Mouse (Mus musculus): ENCODE data around the gene Rpa1. TPM values are rescaled to one million over a fixed set of nuclear protein-coding genes. Genes with fewer than 3 reads are reported as not detected.

The Rpa1 gene
- polyA plus RNA-seq, 1 experiment = 17.1 TPM

DNA sequence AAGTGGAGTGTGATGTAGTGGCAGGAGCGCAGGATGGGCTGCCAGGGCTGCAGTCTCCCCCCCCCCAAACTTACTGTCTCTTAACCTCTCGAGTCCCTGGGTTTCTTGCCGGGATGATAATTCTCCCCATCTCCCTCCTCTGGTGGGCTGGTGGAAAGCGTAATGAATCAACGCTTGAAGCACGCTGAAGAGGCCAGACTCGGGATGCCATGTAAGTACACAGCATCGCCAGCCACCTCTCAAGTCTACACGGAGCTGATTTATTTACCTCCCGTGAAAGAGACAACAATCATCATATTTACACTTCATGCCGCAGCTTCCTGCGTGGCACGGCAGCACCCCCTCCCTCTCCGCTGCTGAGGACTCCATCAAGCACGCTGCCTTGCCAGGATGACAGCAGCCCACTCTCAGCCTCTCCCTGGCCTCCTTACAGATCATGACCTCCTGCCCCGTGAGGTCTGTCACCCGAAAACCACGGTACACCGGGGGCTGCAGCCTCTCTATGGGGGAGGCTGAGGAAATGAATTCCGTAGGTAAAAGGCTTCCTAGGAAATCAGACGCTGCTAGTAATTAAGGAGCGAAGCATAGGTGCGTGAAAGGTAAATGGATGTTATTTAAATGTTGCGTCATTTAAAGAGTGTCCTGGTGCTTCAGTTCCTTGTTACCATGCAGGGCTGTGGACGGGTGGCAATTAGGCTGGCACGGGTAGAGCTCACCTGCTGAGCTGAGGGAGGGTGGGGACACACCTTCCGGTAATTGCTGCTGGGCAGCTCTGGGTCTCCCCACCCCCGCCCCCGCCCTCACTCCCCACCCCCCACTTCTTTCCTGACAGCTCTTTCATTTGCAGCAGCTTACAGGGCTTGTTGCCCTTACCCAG lies 66.5 kb downstream of the Rpa1 start:
- no peak overlapping the region for H3K4me3 ChIP-seq (replicated peaks; ENCODE audit: extremely low read depth, low read depth, low read length)
- no peak for DNase-seq
- peaks cover 9% of the 10 kb centered on the region for H3K4me1 ChIP-seq (ENCODE audit: control insufficient read depth, insufficient read depth, low read length)
- TF ChIP-seq POLR2A (IDR thresholded peaks at IDR 0.05; ENCODE audit: borderline replicate concordance, extremely low read depth, low read depth, low read length) (no peak), CTCF (IDR thresholded peaks at IDR 0.05; ENCODE audit: insufficient read depth, low read length) (no peak)
- 25% methylated on average over 29 of the region's 29 CpGs for WGBS

DNA sequence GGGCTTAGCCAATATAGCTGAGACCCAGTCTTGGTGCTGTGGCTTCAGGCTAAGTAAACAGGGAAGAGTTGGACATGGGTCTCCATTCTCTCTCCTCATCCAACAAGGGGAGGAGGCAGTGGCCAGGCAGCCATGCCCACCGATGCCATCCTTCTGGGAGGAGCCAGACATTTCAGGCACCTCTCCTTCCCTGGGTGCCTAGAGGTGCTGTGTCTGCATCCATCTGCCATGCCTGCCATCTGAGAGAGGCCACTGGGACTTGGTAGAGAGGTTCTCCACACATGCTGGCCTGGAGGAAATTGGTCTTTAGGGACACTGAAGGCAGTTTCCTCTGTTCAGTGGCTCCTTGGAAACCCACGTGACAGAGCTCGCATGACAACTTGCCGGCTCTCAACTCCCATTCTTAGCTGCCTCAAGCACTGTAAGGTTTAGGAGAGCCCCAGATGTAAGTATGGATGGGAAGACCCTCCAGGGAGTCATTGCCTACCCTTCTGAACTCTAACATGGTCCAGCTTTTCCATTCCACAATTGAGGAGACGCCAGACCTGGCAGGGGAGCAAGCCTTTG lies 67.6 kb downstream of the Rpa1 start:
- H3K4me1 ChIP-seq (ENCODE audit: control insufficient read depth, insufficient read depth, low read length) = peaks cover 9% of the 10 kb centered on the region
- no peak for DNase-seq
- H3K4me3 ChIP-seq (replicated peaks; ENCODE audit: extremely low read depth, low read depth, low read length) = no peak overlapping the region
- 77% methylated on average over 5 of the region's 5 CpGs for WGBS
- TF ChIP-seq POLR2A (IDR thresholded peaks at IDR 0.05; ENCODE audit: borderline replicate concordance, extremely low read depth, low read depth, low read length) = no peak
- no peak for TF ChIP-seq CTCF (IDR thresholded peaks at IDR 0.05; ENCODE audit: insufficient read depth, low read length)

- TF ChIP-seq CTCF (IDR thresholded peaks at IDR 0.05; ENCODE audit: insufficient read depth, low read length) (no peak), POLR2A (IDR thresholded peaks at IDR 0.05; ENCODE audit: borderline replicate concordance, extremely low read depth, low read depth, low read length) (no peak)
- no peak for DNase-seq
- no peak overlapping the region for H3K4me3 ChIP-seq (replicated peaks; ENCODE audit: extremely low read depth, low read depth, low read length)
- peaks cover 9% of the 10 kb centered on the region for H3K4me1 ChIP-seq (ENCODE audit: control insufficient read depth, insufficient read depth, low read length)
- 59% methylated on average over 5 of the region's 5 CpGs for WGBS
Observed at GRCm38 (mm10) chr11:75280066-75280410, 68.1 kb downstream of the Rpa1 start.

DNA sequence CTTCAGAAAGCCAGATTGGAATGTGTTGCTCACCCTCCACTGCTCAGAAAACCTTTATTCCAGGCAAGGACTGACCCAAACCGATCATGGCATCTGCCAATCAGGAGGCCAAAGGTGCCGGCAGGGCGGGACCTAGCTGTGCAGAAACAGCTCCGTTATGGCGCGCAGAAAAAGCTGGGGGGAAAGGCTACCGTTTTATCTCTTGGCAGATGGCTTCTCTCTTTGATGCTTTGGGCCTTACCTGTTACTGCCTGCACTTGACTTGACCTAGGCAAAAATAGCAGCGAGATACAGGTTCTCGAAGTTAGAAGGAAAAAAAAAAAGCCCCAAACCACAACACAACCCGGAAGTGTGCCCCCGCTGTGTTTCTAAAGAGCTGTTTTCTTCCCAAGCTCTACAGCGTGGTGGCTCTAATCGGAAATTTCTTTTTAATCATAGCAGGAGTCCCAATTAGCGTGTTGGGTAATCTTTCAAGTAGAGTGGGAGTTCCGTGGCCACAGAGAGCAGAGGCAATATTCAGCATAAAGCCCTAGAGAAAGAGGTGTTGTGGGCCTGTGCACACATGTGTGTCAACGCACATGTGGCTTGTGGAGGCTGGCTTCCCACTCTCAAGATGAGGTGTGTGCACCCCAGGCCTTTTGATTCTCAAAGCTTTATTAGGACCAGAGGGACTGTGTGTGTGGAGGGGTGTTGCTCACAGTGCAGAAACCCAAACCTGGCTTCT lies 68.6 kb downstream of the Rpa1 start:
- Histone ChIP-seq H3K4me1 (ENCODE audit: control insufficient read depth, insufficient read depth, low read length) (peaks cover 9% of the 10 kb centered on the region), H3K4me3 (replicated peaks; ENCODE audit: extremely low read depth, low read depth, low read length) (peak overlapping the region; percentile 36)
- TF ChIP-seq POLR2A (IDR thresholded peaks at IDR 0.05; ENCODE audit: borderline replicate concordance, extremely low read depth, low read depth, low read length) (no peak), CTCF (IDR thresholded peaks at IDR 0.05; ENCODE audit: insufficient read depth, low read length) (no peak)
- WGBS = 16% methylated on average over 16 of the region's 16 CpGs
- DNase-seq = no peak

DNA sequence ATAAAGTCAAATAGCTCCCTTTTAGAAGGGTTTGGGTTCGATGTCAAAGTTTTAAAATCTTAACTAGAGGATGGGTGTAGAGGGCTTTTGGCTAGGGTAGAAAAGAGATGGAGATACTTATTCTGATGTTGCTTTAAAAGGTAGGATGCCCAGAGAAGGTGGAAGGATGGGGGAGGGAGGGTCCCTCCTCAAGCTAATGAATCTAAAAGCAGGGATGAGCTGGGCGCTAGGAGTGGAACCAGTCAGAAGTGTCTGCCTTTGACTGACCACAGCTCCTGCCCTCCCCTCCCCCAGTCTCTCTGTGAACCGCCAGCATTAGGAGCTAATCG lies 69.1 kb downstream of the Rpa1 start:
- no peak overlapping the region for H3K4me3 ChIP-seq (replicated peaks; ENCODE audit: extremely low read depth, low read depth, low read length)
- 19% methylated on average over 4 of the region's 4 CpGs for WGBS
- peaks cover 9% of the 10 kb centered on the region for H3K4me1 ChIP-seq (ENCODE audit: control insufficient read depth, insufficient read depth, low read length)
- DNase-seq = no peak
- TF ChIP-seq CTCF (IDR thresholded peaks at IDR 0.05; ENCODE audit: insufficient read depth, low read length) (no peak), POLR2A (IDR thresholded peaks at IDR 0.05; ENCODE audit: borderline replicate concordance, extremely low read depth, low read depth, low read length) (no peak)

GRCm38 (mm10) chr11:75278115-75278514 lies 70.0 kb downstream of the Rpa1 start:
- 88% methylated on average over 7 of the region's 7 CpGs for WGBS
- peaks cover 9% of the 10 kb centered on the region for H3K4me1 ChIP-seq (ENCODE audit: control insufficient read depth, insufficient read depth, low read length)
- TF ChIP-seq POLR2A (IDR thresholded peaks at IDR 0.05; ENCODE audit: borderline replicate concordance, extremely low read depth, low read depth, low read length) (no peak), CTCF (IDR thresholded peaks at IDR 0.05; ENCODE audit: insufficient read depth, low read length) (no peak)
- no peak overlapping the region for H3K4me3 ChIP-seq (replicated peaks; ENCODE audit: extremely low read depth, low read depth, low read length)
- no peak for DNase-seq

DNA sequence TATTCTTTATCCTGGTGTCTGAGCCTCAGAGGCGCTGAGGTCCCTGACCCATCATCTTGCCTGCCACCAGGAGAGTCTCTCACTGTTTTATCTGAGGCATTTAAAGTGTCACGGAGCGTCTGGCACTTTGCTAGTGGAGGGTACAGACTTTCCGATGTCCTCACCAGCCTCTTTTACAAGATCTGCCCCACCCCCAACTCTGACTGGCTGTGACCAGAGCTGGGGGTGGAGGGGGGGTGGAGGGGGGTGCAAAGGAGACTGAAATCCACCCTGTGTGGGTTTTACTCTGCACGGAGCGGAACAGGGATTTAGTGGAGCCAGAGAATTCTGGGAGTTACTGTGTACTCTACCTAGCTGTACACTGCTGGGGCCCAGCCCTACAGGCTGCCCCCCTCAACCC lies 73.1 kb downstream of the Rpa1 start:
- TF ChIP-seq CTCF (IDR thresholded peaks at IDR 0.05; ENCODE audit: insufficient read depth, low read length) (no peak), POLR2A (IDR thresholded peaks at IDR 0.05; ENCODE audit: borderline replicate concordance, extremely low read depth, low read depth, low read length) (no peak)
- no peak for DNase-seq
- WGBS = 65% methylated on average over 6 of the region's 6 CpGs
- no peak overlapping the region for H3K4me3 ChIP-seq (replicated peaks; ENCODE audit: extremely low read depth, low read depth, low read length)
- H3K4me1 ChIP-seq (ENCODE audit: control insufficient read depth, insufficient read depth, low read length) = no peaks in the 10 kb centered on the region

DNA sequence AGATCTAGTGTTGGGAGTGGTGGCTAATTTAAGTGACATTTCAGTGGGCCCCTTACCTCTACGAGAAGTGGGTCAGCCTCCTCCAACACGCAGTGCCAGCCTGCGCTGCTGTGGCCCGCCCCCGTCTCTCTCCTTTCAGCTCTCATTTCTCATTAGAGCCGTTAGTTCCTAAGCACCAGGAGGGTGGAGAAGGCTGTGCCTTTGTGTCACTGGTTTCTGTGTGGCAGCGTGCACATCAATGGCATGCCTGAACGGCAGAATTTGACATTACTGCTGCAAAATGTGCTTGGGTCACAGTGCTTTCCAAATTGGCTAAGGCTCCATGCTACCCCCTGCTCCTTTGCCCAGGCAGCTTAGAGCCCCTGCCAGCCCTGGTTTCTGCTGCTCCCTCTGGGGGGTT lies 74.7 kb downstream of the Rpa1 start:
- no peak for TF ChIP-seq POLR2A (IDR thresholded peaks at IDR 0.05; ENCODE audit: borderline replicate concordance, extremely low read depth, low read depth, low read length)
- no peak for TF ChIP-seq CTCF (IDR thresholded peaks at IDR 0.05; ENCODE audit: insufficient read depth, low read length)
- no peak for DNase-seq
- WGBS = 37% methylated on average over 8 of the region's 8 CpGs
- Histone ChIP-seq H3K4me1 (ENCODE audit: control insufficient read depth, insufficient read depth, low read length) (no peaks in the 10 kb centered on the region; the same call in 1 of the 2 replicates), H3K4me3 (replicated peaks; ENCODE audit: extremely low read depth, low read depth, low read length) (no peak overlapping the region)

GRCm38 (mm10) chr11:75270985-75271434 lies 77.1 kb downstream of the Rpa1 start:
- Histone ChIP-seq H3K4me1 (ENCODE audit: control insufficient read depth, insufficient read depth, low read length) (no peaks in the 10 kb centered on the region; the same call in 1 of the 2 replicates), H3K4me3 (replicated peaks; ENCODE audit: extremely low read depth, low read depth, low read length) (no peak overlapping the region)
- DNase-seq = peak; percentile 70
- WGBS = 49% methylated on average over 7 of the region's 7 CpGs
- TF ChIP-seq POLR2A (IDR thresholded peaks at IDR 0.05; ENCODE audit: borderline replicate concordance, extremely low read depth, low read depth, low read length) = no peak
- no peak for TF ChIP-seq CTCF (IDR thresholded peaks at IDR 0.05; ENCODE audit: insufficient read depth, low read length)

Measured in lung, adult 2 months (tissue).